Mouse (Mus musculus): ENCODE results near the gene Rbp1.

The Rbp1 gene

GRCm38 (mm10) chr9:98492821-98493220 lies 70.1 kb downstream of the Rbp1 start:
- DNase-seq (ENCODE audit: low spot score), result no peak

All from urinary bladder, postnatal 25 days (tissue).